Mouse (Mus musculus) megakaryocyte, embryonic 14.5 days (primary cell): Measurements from ENCODE around the gene Gm17349.

Source experiments
- FLI1 ChIP-seq: IDR thresholded peaks from 2 replicates; pipeline ENCODE4 v1.6.1; 2012; ENCODE audit warnings: low read length, inconsistent platforms, mixed read lengths
- GATA1 ChIP-seq: IDR thresholded peaks from 3 replicates; pipeline ENCODE4 v1.6.1; 2012; ENCODE audit warnings: mixed read lengths, low read length, inconsistent platforms, borderline replicate concordance

- TF ChIP-seq GATA1: no peak
- no peak for TF ChIP-seq FLI1
These were observed 2.2 kb downstream of the Gm17349 start for GRCm38 (mm10) chr15:99703104-99703503.
